Mouse (Mus musculus) forebrain, embryonic 13.5 days (tissue): Measurements from ENCODE around the gene Ppfia3. TPM values are rescaled to one million over a fixed set of nuclear protein-coding genes. Genes with fewer than 3 reads are reported as not detected.

Experiments
- ATAC-seq: fragments of 200-750 bp; cut with Nextera tagmentation; 2 replicates; pipeline ENCODE4 v1.8.0; 2017
- H3K27ac ChIP-seq: fragments of 300-500 bp; sonication (generic); 2 replicates; pipeline ENCODE4 v1.5.1; 2015; ENCODE audit warnings: inconsistent platforms, mild to moderate bottlenecking, moderate library complexity
- H3K27me3 ChIP-seq: fragments of 300-500 bp; sonication (generic); 2 replicates; pipeline ENCODE4 v1.6.1; 2015; ENCODE audit warnings: mild to moderate bottlenecking, inconsistent platforms
- H3K36me3 ChIP-seq: fragments of 300-500 bp; sonication (generic); 2 replicates; pipeline ENCODE4 v1.6.1; 2015; ENCODE audit warnings: mild to moderate bottlenecking, inconsistent platforms; ENCODE audit not compliant: poor library complexity, severe bottlenecking
- H3K4me1 ChIP-seq: fragments of 300-500 bp; sonication (generic); 2 replicates; pipeline ENCODE4 v1.6.1; 2015; ENCODE audit warnings: inconsistent platforms
- H3K4me2 ChIP-seq: fragments of 300-500 bp; sonication (generic); 2 replicates; pipeline ENCODE4 v1.6.1; 2015; ENCODE audit warnings: inconsistent platforms, mild to moderate bottlenecking, moderate library complexity
- H3K4me3 ChIP-seq: fragments of 300-500 bp; sonication (generic); 2 replicates; pipeline ENCODE4 v1.5.1; 2015; ENCODE audit warnings: mild to moderate bottlenecking, inconsistent platforms
- H3K9ac ChIP-seq: fragments of 300-500 bp; sonication (generic); 2 replicates; pipeline ENCODE4 v1.6.1; 2015; ENCODE audit warnings: mild to moderate bottlenecking, inconsistent platforms
- H3K9me3 ChIP-seq: fragments of 300-500 bp; sonication (generic); replicated peaks from 2 replicates; pipeline ENCODE4 v1.6.1; 2016; ENCODE audit warnings: inconsistent platforms
- WGBS: fragments of 180-500 bp; shearing (Covaris S2); methylation state at CpG from one replicate; pipeline ENCODE4 v1.1.7; 2015; 5-methylcytosine and 5-hydroxymethylcytosine counted together
- polyA plus RNA-seq: library from polyadenylated mRNA; unstranded; fragments of >200 nt; fragmentation: Nextera tagmentation; extraction: Ambion mirVana; gene quantifications from 2 replicates; pipeline ENCODE4 v1.2.1, GENCODE M21; 2015

Gene Ppfia3
- polyA plus RNA-seq, 1 experiment from 2014 or later, result 12.0 TPM

DNA sequence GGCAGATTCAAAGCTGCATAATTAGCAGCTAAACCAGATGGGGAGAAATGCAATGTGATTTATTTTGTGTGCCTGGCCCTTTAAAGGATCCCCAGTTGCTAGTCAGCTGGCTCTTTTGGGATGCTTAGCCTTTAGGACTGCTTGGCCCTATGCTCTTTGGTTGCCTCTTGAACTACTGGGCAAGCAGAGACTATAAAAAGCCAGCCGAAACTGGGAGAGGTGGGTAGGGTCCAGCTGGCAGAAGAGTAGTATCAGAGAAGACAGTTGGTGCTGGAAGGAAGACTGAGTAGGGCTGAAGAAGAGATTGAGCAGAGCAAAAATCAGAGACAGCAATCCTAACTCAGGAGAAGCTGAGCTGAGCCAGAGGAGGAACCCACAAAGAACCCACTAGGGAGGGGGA is 70.2 kb downstream of the Ppfia3 start:
- WGBS, result 81% methylated on average over 1 of the region's 1 CpGs
- peaks cover 20% of the 10 kb centered on the region for H3K27me3 ChIP-seq
- no peaks in the 10 kb centered on the region for H3K36me3 ChIP-seq
- no peak for ATAC-seq
- H3K27ac ChIP-seq, result no peak overlapping the region
- H3K4me3 ChIP-seq, result no peak overlapping the region
- no peaks in the 10 kb centered on the region for H3K4me1 ChIP-seq
- no peak overlapping the region for H3K9ac ChIP-seq
- H3K4me2 ChIP-seq, result no peak overlapping the region
- no peaks in the 10 kb centered on the region for H3K9me3 ChIP-seq

Other genes with a start within 250 kb of the Ppfia3 start
- 1,342 and 1,406 TPM in 2 replicates for gene Rps11, start 242.6 kb downstream of the Ppfia3 start, polyA plus RNA-seq
- gene Rpl13a, start 238.3 kb downstream of the Ppfia3 start, polyA plus RNA-seq, result 998 and 1,188 TPM in 2 replicates
- gene Gm45713, start 230.8 kb downstream of the Ppfia3 start, polyA plus RNA-seq, result 0.13 and 0.31 TPM in 2 replicates
- gene Flt3l, start 230.6 kb downstream of the Ppfia3 start, polyA plus RNA-seq, result 0.79 and 0.92 TPM in 2 replicates
- gene Pih1d1, start 212.7 kb downstream of the Ppfia3 start, polyA plus RNA-seq, result 97.5 TPM in 2 replicates
- 35.6 and 36.4 TPM in 2 replicates for gene Aldh16a1, start 212.4 kb downstream of the Ppfia3 start, polyA plus RNA-seq
- gene Slc17a7, start 203.1 kb downstream of the Ppfia3 start, polyA plus RNA-seq, result 9.3 and 14.2 TPM in 2 replicates
- not detected in 2 replicates for gene Gfy, start 187.4 kb downstream of the Ppfia3 start, polyA plus RNA-seq
- not detected in 2 replicates for gene Pth2, start 186.0 kb downstream of the Ppfia3 start, polyA plus RNA-seq
- gene Ccdc155, start 162.1 kb downstream of the Ppfia3 start, polyA plus RNA-seq, result 0.87 and 0.93 TPM in 2 replicates
- 0.59 and 0.63 TPM in 2 replicates for gene Dkkl1, start 154.9 kb downstream of the Ppfia3 start, polyA plus RNA-seq
- 181 and 198 TPM in 2 replicates for gene Tead2, start 151.3 kb downstream of the Ppfia3 start, polyA plus RNA-seq
- 0.96 and 1.3 TPM in 2 replicates for gene Cd37, start 127.9 kb downstream of the Ppfia3 start, polyA plus RNA-seq
- gene Slc6a16, start 125.9 kb downstream of the Ppfia3 start, polyA plus RNA-seq, result 0.11 and 0.23 TPM in 2 replicates
- gene Slc6a21, start 89.5 kb downstream of the Ppfia3 start, polyA plus RNA-seq, result not detected in 2 replicates
- 5.0 and 6.4 TPM in 2 replicates for gene Trpm4, start 33.2 kb downstream of the Ppfia3 start, polyA plus RNA-seq
- gene Hrc, start 31.7 kb downstream of the Ppfia3 start, polyA plus RNA-seq, result 0.06 TPM in 1 of 2 replicates, not detected in the other
- gene Lin7b, start 3.6 kb upstream of the Ppfia3 start, polyA plus RNA-seq, result 2.9 and 4.5 TPM in 2 replicates
- gene Snrnp70, start 28.7 kb upstream of the Ppfia3 start, polyA plus RNA-seq, result 250 and 254 TPM in 2 replicates
- gene Kcna7, start 38.6 kb upstream of the Ppfia3 start, polyA plus RNA-seq, result not detected in 2 replicates
- not detected in 2 replicates for gene Ntf5, start 46.7 kb upstream of the Ppfia3 start, polyA plus RNA-seq
- 0.44 and 1.1 TPM in 2 replicates for gene Lhb, start 53.8 kb upstream of the Ppfia3 start, polyA plus RNA-seq
- 20.9 and 23.0 TPM in 2 replicates for gene Gys1, start 67.8 kb upstream of the Ppfia3 start, polyA plus RNA-seq
- 153 and 173 TPM in 2 replicates for gene Ruvbl2, start 71.1 kb upstream of the Ppfia3 start, polyA plus RNA-seq
- 6,730 and 6,791 TPM in 2 replicates for gene Ftl1, start 92.9 kb upstream of the Ppfia3 start, polyA plus RNA-seq
- 243 and 272 TPM in 2 replicates for gene Bax, start 99.9 kb upstream of the Ppfia3 start, polyA plus RNA-seq
- 0.11 and 0.22 TPM in 2 replicates for gene Tulp2, start 114.9 kb upstream of the Ppfia3 start, polyA plus RNA-seq
- 0.26 TPM in 1 of 2 replicates, not detected in the other for gene Gm45808, start 119.8 kb upstream of the Ppfia3 start, polyA plus RNA-seq
- gene Dhdh, start 121.8 kb upstream of the Ppfia3 start, polyA plus RNA-seq, result 2.7 and 3.1 TPM in 2 replicates
- 73.2 and 85.4 TPM in 2 replicates for gene Nucb1, start 143.4 kb upstream of the Ppfia3 start, polyA plus RNA-seq
- 13.5 and 15.3 TPM in 2 replicates for gene Ppp1r15a, start 159.2 kb upstream of the Ppfia3 start, polyA plus RNA-seq
- gene Plekha4, start 159.3 kb upstream of the Ppfia3 start, polyA plus RNA-seq, result 0.28 and 0.50 TPM in 2 replicates
- 0.14 TPM in 1 of 2 replicates, not detected in the other for gene Hsd17b14, start 187.9 kb upstream of the Ppfia3 start, polyA plus RNA-seq
- 18.9 and 23.7 TPM in 2 replicates for gene Bcat2, start 203.1 kb upstream of the Ppfia3 start, polyA plus RNA-seq
- 0.19 TPM in 1 of 2 replicates, not detected in the other for gene Fgf21, start 248.5 kb upstream of the Ppfia3 start, polyA plus RNA-seq